Mouse (Mus musculus) frontal cortex, postnatal 25 days (tissue): ENCODE measurements around the gene Fkbp9.
A peak's percentile ranks its signal among the peaks of the same experiment; 100 is the strongest.
"Not testable (repeated sequence)": the region's sequence is repeated elsewhere in the genome, so short reads cannot be mapped to it uniquely, and the experiment has no call there.

Source experiments
- DNase-seq, 2 experiments: peaks; one replicate each; pipeline ENCODE4 v3.0.0; 2022; ENCODE audit warnings: low spot score in 2 of 2

The Fkbp9 gene

GRCm38 (mm10) chr6:56837621-56838020 is 5.8 kb downstream of the Fkbp9 start:
- no peak for DNase-seq

- DNase-seq = no peak
These were observed 11.4 kb downstream of the Fkbp9 start for GRCm38 (mm10) chr6:56843229-56843628.

GRCm38 (mm10) chr6:56844365-56844764 is 12.5 kb downstream of the Fkbp9 start:
- no peak for DNase-seq

DNA sequence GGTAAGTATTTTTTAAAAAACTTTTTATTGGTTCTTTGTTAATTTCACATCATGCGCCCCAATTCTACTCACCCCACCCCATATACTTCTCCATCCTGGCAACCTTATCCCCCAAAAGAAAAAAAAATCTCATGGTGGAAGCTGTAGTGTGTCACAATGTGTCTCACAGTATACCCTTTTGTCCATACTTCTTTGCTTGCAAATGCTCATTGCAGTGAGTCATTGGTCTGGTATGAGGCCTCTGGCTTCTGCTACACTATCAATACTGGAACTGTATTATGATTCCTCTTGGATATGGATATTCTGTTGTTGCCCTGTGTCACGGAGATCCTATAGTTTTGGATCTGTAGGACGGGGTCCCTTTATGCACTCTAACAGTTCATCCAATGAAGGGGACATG is 17.1 kb downstream of the Fkbp9 start:
- no peak for DNase-seq

- no peak for DNase-seq
These were observed 18.5 kb downstream of the Fkbp9 start for GRCm38 (mm10) chr6:56850315-56850714.

DNA sequence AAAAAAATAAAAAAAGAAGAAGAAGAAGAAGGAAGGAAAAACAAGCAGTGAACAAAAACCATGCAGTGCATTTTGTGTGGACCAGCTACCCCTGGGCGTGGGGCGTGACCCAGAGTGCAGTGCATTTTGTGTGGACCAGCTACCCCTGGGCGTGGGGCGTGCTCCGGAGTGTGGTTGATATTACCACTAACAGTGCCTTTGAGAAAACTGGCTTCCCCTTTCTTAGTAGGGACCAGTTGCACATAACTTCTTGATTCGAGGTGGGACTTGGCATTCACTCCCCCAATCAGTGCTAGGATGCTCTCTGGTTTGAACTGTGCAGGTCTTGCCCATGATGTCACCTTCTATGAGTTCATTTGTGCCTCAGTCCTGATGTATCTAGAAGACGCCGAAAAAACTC is 22.9 kb downstream of the Fkbp9 start:
- no peak for DNase-seq

DNA sequence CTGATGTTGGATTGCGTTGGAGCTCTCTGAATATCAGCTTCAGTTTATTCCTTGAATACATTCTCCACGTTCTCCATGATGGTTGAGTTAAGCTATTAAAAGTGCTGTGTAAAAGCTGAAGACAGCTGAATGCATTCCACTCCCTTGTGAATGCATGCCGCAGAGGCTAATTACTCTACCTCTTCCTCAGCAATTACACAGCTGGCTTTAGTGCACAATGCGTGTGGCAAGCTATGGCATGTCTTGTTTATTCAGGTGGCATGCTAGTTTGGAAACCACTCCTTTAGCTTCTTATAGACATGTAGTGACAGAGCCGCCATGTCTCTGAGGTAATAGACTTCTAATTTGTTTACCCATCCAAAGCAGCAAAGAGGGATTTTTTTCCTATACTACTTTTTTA is 24.9 kb downstream of the Fkbp9 start:
- no peak for DNase-seq

DNA sequence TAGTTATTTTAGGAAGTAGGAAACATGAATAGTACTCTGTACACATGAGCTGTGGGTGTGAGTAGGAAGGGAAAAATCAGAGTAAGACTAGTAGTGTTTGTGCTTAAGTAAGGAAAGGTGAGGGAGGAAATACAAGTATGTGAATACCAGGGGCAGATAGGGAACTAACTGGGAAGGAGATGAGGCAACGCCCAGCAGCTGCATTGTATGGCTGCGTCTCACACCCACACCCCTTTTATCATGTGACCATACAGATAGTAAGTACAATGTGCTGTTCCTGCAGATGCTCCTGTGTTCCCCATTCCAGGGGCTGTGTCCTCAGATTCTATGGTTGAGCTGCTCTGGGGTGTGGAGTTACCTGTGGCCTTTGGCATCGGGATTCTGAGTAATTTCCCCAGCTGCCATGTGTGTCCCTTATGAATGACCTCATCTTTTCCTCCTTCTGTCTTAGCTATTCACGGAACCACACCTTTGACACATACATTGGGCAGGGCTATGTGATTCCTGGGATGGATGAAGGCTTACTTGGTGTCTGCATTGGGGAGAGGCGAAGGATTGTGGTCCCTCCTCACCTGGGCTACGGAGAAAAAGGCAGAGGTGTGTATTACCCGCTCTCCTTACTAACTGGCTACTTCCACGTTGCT is 28.5 kb downstream of the Fkbp9 start:
- DNase-seq = no peak

GRCm38 (mm10) chr6:56866899-56867298 is 35.0 kb downstream of the Fkbp9 start:
- DNase-seq = not testable (repeated sequence)

- no peak for DNase-seq
These were observed 36.7 kb downstream of the Fkbp9 start for GRCm38 (mm10) chr6:56868565-56868964.

GRCm38 (mm10) chr6:56870027-56870426 is 38.2 kb downstream of the Fkbp9 start:
- no peak for DNase-seq

- peak in 1 of 2 experiments; percentile 20 for DNase-seq
These were observed 45.0 kb downstream of the Fkbp9 start for GRCm38 (mm10) chr6:56876870-56877269.

GRCm38 (mm10) chr6:56877985-56878384 is 46.1 kb downstream of the Fkbp9 start:
- DNase-seq = no peak

GRCm38 (mm10) chr6:56879352-56879955 is 47.6 kb downstream of the Fkbp9 start:
- DNase-seq = no peak

- DNase-seq = no peak
These were observed 56.7 kb downstream of the Fkbp9 start for GRCm38 (mm10) chr6:56888561-56888960.

GRCm38 (mm10) chr6:56890762-56891161 is 58.9 kb downstream of the Fkbp9 start:
- DNase-seq = no peak

DNA sequence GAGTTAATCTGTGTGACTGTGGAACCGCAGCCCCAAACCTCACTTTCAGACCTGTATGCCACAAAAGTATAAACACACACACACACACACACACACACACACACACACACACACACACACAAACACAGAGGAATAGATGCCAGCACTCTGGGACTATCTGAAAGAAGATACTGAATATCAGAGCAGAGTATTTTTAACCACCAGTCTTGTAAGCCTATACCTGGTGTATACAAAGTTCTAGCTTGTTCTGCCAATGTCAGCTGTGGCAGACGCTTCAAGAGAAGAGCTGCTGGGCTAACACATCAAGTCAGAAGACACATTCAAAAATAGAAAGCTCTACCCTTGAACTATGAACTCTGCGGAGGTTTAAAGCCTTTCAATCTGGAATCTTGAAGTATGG is 67.7 kb downstream of the Fkbp9 start:
- no peak for DNase-seq

DNA sequence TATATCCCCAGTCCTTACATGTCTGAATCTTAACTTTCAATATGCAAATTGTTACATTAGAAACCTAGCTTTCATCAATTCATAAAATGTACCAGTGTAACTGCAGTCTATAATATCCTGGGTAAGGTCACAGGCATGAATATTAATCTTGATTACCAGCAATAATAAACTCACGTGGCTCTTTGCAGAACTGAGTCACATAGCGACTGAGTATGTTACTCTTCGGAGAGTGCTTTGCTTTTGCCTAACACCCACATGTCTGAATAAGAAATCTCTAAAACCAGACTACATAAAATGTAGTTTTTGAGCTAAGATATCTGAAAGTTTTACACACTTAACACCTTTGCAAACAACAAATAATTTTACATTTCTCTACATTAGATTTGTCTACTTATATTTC is 69.5 kb downstream of the Fkbp9 start:
- no peak for DNase-seq

- no peak for DNase-seq
These were observed 70.0 kb downstream of the Fkbp9 start for GRCm38 (mm10) chr6:56901824-56902386.

- DNase-seq = no peak
These were observed 71.0 kb downstream of the Fkbp9 start for GRCm38 (mm10) chr6:56902606-56903520.

GRCm38 (mm10) chr6:56903831-56904230 is 72.0 kb downstream of the Fkbp9 start:
- DNase-seq = no peak

GRCm38 (mm10) chr6:56904330-56904729 is 72.5 kb downstream of the Fkbp9 start:
- no peak for DNase-seq
